Mouse (Mus musculus) adrenal gland, adult 2 months (tissue): ENCODE data around the gene Rnf126. TPM values are rescaled to one million over a fixed set of nuclear protein-coding genes. Genes with fewer than 3 reads are reported as not detected.
"Not testable (repeated sequence)": the region's sequence is repeated elsewhere in the genome, so short reads cannot be mapped to it uniquely, and the experiment has no call there.

ENCODE experiments used
- DNase-seq: peaks from one replicate; pipeline ENCODE4 v3.0.0; 2021
- polyA plus RNA-seq: library from polyadenylated mRNA; depleted of rRNA; stranded (reverse); fragments of >200 nt; gene quantifications from 2 replicates; pipeline ENCODE4 v1.2.3, GENCODE M21; 2012
- total RNA-seq, 2 experiments: library from RNA; stranded (reverse); gene quantifications; 2 replicates each; pipeline ENCODE4 v1.2.3; 2021

The Rnf126 gene
- total and polyA plus RNA-seq, 3 experiments = 51.6 to 222 (median 51.8) TPM

DNA sequence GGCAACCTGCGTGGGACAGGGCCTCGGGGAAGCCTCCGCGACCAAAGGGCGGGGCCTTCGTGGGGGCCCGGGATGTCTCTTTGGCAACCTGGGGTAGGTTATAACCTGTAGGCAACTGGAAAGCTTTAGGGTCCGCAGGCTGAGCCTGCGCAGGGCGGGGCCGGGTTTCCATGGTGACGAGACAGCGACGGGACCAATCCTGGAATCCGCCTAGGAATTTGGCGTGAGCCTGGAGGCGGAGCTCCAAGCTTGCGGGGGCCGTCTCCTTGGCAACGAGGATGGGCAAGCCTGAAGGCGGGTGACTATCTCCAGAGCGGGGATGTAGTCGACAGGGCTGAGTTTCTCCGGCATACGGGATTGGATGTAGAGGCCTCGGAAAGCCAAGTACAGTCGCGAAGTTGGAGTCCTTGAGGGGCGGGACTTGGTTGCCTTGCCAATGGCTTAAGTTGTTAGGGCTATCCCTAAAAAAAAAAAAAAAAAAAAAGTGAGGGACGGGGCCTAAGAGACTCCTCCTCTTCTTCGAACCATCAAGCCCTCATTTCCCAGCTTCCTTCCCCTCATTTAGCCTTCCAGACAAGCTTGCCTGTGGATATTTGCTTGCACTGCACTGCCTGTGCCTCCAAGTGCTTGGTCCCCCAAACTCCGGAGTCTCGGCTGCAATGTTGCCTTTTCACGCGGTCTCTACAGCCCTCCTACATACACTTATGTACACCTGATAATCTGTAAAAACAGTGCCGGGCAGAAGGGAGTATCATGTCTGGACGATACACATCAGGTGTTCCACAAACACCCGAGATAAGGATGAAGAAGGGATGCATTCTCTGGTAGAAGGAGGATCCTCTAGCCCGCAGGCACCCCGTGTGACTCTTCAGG, 856 bp upstream of the Rnf126 start:
- peak; percentile 95 for DNase-seq

DNA sequence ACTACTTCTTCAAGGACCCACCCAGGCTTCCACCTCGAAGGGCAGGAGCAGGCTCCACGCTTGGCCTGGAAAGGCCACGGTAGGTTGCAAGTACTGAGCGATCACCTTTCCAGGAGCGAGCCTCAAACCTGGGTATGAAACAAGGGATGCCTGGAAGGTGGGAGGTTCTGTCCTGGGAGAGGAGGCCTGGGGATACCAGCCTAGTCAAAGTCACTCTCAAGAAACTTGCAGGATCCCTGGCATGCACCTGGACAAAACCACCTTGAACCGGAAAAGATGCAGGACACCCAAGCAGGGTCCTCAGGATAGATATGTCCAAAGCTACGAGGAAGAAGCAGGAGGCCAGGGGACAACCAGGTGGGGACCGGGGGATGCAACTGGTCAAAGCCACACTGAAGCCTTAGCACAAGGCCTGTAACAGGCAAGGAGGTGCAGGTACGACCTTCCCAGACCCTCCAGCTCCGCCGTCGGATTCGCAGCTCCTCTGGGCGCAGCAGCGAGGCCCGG, 698 bp downstream of the Rnf126 start:
- no peak for DNase-seq

DNA sequence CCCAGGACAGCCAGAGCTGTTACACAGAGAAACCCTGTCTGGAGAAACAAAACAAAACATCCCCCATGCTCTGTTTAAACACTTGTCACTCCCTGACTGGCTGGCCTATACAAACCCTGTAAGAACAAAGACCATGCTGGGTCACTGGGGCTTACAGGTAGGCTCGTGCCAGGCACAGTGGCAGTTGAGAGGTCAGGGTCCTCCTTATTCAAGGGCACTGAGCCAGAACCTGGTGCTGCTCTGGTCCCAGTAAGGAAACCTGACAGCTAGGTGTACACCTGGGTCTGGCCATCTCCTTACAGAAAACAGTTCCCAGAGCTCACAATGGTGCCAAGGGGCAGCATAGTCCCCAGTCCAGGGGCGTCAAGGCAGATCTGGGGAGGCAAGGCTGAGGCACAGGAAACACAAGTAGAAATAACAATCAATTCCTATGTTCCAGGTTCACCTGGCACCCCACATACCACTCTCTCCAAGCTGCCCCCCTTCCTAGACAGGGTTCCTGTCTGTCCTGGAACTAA, 1.5 kb downstream of the Rnf126 start:
- no peak for DNase-seq

DNA sequence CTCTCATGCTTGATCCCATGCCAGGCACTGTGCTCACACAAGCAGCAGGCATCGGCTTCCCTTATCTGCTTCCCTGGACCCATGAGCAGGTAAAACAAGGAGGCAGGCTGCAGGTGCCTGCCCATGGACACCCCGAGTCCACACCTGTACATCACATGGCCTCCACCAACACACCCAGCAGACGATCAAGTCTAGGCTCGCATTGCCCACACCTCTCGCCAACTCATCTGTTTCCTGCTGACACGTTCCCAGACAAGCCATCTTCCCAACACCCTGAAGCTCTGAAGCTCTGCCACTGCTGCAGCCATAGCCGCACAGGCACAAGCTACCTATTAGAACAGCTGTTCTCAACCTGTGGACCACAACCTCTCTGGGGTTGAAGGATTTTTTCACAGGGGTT, 2.5 kb downstream of the Rnf126 start:
- no peak for DNase-seq

DNA sequence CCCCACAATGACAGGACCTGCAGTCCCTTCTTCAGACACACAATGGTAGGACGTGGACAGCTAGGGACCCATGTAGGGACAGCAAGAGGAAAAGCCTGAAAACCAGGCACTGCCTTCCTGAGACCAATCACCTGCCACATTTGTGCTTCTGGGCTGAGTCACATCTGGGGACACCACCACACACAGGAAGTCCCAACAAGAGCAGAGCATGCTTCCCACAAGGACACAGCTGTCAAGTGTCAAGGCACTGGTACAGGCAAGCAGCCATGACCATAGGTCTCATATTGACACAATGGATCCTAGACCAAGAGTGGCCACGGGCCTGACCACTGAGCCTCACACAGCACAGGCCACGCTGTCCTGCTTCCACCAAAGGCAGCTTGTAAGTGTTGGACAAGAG, 3.9 kb downstream of the Rnf126 start:
- DNase-seq = no peak

DNA sequence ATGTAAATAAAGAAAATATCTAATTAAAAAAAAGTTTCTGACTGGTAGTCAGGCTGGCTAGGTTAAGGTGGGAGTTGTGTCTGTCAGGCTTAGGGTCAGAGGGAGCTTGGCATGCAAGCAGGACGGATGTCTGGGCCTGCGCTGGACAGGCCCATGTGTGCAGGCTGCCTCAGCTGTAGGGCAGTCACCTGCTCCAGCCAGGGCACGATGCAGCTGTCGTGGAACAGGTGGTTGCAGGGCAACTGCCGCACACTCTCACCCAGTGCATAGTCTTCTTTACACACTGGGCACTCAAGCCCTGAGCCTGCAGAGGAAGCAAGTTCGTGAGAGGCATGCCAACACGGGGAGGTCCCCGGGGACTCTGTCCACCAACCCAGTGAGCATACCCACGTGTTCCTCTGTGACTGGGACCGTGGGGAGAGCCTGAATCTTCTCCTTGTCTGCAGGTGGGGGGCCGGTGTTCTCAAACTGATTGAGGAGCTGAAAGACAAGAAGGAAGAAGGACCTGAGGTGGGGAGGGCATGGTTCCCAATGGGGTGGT, 6.1 kb downstream of the Rnf126 start:
- no peak for DNase-seq

DNA sequence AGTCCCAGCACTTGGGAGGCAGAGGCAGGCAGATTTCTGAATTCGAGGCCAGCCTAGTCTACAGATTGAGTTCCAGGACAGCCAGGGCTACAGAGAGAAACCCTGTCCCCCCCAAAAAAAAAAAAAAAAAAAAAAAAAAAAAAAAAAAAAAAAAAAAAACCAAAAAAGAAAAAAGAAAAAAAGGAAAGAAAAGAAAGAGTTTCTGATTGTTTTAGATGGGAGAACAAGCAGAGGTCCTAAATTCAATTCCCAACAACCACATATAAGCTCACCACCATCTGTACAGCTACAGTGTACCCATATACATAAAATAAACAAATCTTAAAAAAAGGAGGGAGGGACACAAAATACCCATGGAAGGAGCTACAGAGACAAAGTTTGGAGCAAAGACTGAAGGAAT, 7.1 kb downstream of the Rnf126 start:
- not testable (repeated sequence) for DNase-seq

DNA sequence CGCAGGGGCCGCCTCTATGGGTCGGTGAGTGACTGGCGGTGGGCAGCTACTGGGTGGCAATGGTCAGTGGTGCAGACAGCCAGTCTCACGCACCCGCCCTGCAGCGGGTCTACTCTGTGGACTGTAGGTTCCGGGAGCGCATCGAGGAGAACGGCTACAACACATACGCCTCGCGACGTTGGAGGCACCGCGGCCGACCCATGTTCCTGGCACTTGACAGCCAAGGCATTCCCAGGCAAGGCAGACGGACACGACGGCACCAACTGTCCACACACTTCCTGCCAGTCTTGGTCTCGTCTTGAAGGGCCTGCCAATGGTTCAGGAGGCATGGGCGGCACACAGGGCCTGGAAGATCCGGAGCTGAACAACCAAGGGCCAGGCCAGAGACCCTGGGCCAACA, 10.1 kb downstream of the Rnf126 start:
- DNase-seq = no peak

DNA sequence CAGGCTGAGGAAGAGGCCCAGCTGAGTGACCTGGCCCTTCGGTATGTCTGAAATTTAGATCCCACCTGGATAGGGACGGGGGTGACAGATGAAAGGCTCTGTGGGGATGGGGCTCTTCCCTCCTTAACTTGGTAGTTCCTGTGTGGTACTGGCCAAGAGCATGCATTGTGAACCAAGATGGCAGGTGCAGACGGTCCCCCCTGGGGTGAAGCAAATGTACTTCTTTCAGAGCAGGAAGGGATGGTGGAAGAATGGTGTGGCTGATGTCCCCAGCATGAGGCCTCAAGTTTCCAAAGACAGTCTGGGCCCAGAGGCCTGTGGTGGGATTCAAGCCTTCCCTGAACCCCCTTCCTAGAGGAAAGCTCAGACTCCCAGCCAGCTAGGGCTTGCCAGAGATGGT, 10.9 kb downstream of the Rnf126 start:
- no peak for DNase-seq

DNA sequence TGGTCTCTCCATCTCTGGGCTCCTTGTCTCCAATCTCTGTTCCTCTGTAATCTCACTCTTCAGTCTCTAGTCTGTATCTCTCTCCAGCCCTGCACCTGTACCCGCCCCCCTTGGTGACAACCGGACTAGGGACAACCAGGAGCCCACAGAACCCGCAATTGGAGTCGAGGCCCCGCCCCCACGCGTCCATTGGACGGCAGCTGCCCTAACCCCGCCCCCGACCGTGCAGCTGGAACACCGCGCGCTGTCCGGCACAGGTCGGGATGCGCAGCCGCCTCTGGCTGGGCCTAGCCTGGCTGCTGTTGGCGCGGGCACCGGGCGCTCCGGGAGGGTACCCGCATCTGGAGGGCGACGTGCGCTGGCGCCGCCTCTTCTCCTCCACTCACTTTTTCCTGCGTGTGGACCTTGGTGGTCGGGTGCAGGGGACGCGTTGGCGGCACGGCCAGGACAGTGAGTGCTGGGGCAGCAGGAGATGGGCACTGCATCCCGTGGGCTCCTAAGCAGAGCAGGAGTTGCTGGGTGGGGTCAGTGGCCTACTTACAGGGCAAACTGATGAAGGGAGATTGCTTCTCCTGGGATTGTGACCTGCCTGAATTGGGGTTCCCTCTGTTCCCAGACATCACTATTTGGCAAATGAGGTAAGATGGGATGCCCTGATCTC, 11.8 kb downstream of the Rnf126 start, which contains the start of gene Fgf22:
Fgf22 (plus strand) TSS at position 221 of the 661 bp plus-strand sequence.
- peak; percentile 88 for DNase-seq

DNA sequence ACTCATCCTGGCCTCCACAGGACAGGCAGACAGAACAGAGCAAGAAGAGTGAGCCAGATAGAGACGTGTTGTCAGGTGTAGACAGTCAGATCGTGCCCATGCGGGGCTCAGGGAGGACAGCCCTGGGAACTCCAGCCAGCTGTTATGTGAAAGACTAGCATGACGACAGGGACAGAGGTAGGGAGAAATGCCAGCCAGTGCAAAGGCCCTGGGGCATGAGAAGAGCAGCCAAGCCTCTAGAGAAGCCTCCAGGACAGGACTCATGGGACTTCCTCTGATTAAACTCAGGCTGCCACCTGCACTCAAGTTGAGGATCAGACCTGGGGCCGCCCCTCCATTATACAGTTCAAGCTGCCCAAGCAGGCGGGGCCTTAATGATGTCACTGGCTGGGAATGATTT, 18.3 kb downstream of the Rnf126 start:
- DNase-seq = no peak

DNA sequence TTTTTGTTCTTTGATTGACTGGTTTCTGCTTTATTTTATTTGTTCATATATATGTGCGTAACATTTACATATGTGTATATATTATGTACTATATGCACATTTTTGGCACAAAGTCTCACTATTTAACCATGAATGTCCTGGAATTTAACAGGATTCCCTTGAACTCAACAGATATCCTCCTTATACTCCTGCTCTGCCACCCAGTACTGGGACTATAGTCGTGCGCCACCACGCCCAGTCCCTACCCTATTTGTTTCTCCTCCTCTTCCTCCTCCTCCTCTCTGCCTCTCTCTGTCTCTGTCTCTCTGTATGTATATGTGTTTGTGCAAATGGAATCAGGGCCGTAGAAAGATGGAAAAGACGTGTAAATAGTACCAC, 20.0 kb downstream of the Rnf126 start:
- no peak for DNase-seq

DNA sequence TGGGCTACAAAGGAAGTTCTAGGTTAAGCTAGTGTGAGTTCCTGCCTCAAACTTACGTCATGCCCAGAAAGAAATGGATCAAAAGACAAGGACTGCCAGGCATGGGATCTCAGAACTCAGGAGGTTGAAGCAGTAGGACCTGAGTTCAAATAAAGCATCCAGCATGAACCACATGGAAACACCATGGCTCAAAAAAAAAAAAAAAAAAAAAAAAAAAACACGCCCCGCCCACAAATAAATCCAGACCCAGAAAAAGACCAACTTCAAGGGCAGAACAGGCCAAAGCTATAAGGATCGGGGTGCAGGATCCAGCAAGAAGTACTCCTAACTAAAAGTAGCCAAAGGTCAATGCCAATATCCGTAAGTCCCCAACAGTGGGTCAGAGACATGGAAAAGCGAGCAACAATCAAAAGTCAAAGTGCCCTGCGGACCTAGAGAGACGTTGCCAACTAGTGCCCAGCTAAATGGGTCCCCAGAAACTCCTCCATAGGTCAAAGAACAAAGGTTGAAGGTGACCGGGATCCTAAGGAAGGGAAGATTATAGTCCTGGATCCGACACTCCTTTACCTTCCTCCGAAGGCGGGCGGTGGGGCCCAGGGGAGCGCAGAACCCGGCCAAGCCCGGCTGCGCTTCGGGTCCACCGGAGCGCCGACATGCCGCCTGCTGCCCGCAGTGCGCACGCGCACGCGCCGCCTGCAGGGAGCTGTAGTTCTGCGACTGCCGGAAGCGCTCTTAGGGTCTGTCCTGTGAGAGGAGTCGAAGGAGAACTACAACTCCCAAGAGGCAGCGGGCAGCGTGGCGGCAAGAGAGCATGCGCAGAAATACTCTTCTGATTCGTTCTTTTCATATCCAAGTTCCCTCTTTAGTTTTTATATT, 20.6 kb downstream of the Rnf126 start, which contains the start of gene Polrmt:
Polrmt (minus strand) TSS at position 684 of the 876 bp plus-strand sequence.
- DNase-seq = peak; percentile 96

DNA sequence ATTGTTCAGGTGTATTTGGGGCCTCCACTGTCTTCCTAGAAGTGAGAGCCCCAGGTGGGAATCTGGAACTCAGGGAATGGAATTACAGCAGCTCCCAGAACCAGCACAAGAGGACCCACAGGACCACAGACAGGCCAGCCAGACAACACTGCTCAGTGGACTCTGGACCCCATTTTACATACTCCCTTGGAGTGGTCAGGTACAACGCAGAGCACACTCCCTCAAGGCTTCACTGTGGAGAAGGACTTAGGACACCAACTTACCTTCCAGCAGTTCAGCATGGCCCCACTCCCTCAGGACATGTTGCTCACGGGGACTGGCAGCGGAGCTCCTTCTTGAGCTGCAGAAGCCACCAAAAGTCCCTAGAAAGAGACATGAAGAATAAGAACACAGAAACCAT, 21.3 kb downstream of the Rnf126 start:
- no peak for DNase-seq

DNA sequence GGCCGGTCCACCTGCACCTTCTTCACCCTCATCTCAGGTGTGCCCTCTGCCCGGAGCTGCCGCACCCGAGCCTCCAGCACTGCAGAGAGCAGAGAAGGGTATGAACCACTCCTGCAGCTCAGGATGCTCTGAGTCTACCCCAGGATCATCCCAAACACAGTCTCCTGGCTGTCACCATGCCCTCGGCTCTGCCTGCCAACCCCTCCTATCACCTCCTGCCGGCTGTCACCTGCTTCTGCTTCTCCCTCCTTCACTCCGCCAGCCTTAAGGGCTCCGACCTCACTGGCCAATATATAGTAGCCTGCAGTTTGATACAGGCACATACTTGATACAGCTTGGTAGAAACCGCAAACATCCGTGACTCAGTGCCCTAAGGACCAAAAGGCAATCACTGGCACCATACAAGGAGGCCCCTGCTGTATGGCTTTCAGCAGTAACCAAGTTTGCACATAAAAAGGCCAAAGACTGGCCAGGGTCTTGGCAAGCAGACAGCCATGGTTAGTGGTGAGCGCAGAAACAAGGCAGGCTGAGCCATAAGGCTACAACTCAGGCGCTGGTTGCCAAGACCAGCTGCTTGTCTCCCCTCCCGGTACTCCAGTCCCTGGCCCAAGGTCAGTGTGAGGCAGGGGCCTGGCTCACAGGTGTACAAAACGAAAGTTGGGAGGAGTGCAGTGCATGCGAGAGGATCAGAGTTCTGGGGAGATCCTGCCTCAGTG, 22.9 kb downstream of the Rnf126 start:
- no peak for DNase-seq

DNA sequence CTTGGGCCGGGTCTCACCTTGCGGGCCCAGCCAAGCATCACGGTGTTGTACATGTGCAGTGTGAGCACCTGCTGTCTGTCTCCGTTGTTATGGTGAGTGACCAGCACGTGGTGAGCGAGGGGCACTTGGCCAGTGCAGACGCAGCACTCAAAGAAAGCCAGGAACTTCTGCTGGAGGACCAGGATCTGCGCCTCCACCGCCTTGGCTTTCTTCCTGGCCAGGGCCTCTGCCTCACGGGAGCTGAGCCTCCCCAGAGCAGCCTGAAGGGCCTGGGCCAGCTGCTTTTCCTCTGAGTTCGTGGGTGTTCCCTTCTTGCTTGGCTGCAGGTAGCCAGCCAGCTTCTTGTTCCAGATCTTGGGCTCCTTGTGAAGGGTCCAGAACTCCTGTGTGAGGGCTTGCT, 23.6 kb downstream of the Rnf126 start:
- DNase-seq = no peak

DNA sequence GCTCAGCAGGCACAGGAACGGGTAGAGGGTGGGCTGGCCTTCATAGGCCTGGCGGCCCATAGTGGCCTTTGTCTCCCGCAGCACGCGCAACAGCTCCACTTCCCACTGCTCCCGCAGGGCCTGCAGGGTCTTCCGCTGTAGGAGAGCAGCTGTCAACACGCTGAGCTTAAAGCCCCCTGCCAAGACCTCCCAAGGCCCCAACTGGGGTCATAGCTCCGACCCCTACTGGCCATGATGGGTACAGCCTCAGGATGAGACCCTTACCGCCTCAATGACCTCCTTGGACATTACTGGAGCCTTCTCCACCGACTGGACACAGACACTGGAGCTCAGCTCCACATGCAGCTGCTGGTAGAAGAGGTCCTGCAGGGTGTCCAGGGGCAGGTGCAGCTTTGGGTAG, 25.9 kb downstream of the Rnf126 start:
- DNase-seq = no peak

DNA sequence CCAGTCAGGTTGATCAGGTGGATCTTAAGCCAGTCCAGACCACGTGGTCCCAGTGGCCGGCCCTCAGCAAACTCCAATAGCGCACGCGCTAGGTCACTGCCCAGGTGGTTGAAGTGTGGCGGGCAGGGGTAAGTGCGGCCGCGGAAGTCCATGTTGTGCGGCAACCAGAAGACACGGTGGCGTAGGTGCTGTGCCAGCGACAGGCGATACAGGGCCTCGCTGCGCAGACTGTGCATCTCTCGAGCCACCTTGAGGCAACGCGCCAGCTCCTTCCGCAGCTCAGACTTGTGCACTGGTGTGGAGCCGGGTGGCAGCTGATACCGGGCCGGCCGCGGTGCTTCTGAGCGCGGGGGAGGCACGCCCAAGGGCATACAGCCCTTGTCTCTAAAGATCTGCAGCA, 27.5 kb downstream of the Rnf126 start:
- no peak for DNase-seq

DNA sequence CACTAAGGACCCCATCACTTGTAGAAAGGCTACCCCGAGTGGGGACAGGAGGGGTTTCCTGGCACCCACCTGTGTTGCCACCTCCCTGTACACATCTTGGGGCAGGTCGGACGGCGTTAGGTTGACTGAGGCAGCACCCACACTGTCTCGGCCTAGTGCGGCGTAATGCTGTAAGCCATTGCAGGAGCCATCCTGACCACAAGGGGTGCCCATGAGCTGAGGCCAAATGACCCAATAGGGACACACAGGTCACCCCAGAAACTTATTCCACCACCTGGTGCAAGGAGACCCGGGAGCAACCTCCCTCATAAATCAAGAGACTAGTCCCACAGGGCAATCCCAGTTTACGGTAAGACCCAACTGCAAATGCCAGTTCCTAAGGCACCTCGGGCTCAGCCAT, 28.5 kb downstream of the Rnf126 start:
- no peak for DNase-seq

DNA sequence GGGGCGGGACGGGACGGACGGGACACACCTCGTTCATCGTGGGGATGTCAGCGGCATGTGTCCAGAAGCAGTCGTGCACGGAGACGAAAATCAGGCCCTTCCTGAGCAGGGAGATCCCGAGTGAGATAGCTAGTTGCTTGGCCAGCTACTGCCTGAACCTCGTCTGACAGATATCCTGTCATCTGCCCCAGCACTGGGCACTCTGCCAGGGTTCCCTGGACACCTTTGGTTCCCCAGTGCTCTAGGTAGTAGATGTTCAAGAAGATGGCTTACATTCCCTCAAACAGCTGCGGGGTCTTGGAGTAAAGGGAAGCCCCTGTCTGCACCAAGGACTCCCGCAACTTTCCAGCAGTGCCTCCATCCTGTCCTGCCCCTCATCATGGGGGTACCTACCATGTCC, 30.0 kb downstream of the Rnf126 start:
- DNase-seq = no peak

DNA sequence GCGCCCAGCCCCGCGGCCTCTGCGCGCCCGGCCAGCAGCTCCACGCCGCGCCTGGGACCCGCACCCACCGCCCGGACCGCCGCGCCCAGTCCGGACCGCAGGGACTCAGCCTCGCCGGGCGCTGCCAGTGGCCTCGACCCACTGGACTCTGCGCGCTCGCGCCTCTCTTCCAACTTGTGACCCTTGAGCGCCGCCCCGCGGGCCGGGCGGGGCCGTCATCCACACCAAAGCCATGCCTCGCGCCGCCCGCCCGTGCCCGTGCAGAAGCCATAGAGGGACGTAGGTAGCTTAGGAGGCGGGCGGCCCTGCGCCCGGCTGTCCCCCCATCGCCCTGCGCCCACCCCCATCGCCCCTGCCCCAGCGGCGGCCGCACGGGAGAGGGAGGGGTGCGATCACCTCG, 31.4 kb downstream of the Rnf126 start:
- peak; percentile 36 for DNase-seq
